Mouse (Mus musculus) cortical plate, adult 2 months (tissue): Measurements from ENCODE around the gene Ccdc124.

Source experiments
- CTCF ChIP-seq: fragments of 200-500 bp; IDR thresholded peaks from 2 replicates; pipeline ENCODE4 v1.5.1; 2011; ENCODE audit warnings: mild to moderate bottlenecking, control low read depth, low read length; ENCODE audit not compliant: insufficient read depth; ENCODE audit errors: extremely low read depth
- POLR2A ChIP-seq: fragments of 200-500 bp; IDR thresholded peaks from 2 replicates; pipeline ENCODE4 v1.6.1; 2011; ENCODE audit warnings: mild to moderate bottlenecking, low read length, control low read depth; ENCODE audit not compliant: insufficient read depth; ENCODE audit errors: extremely low read depth

DNA sequence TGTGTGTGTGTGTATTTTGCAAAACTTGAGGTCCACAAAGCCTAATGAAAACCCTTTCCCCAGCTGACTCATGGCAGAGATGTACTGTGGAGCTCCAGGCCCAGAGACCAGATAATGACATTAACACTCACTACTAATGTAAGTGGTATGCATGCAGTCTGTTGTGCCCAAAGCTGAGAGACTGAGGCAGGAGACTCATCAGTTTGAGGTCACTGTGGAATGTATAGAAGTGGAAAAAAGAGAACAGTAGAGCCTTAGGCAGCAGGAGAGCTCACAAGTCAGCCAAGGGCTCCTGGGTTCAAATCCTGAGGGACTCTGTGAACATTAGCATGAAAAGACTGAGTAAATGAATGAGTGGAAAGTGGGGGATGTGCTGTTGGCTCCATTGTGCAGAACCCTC, 29.8 kb upstream of the Ccdc124 start:
- TF ChIP-seq CTCF, result no peak
- no peak for TF ChIP-seq POLR2A
